Mouse (Mus musculus) hindbrain, embryonic 16.5 days (tissue): ENCODE measurements at regions not wholly inside any gene's neighbourhood (a gene's known extent, or its start where the extent isn't known, plus 50 kb on each side); places are given as distances from the start of the nearest gene placed in this dataset.
"Not testable (repeated sequence)": the region's sequence is repeated elsewhere in the genome, so short reads cannot be mapped to it uniquely, and the experiment has no call there.

Source experiments
- ATAC-seq: fragments of 200-750 bp; cut with Nextera tagmentation; 2 replicates; pipeline ENCODE4 v1.8.0; 2017; ENCODE audit warnings: moderate TSS enrichment, moderate library complexity
- H3K27ac ChIP-seq: fragments of 300-500 bp; sonication (generic); 2 replicates; pipeline ENCODE4 v1.5.1; 2014; ENCODE audit warnings: low read depth, mild to moderate bottlenecking, control low read depth, low read length, moderate library complexity
- H3K27me3 ChIP-seq: fragments of 300-500 bp; sonication (generic); replicated peaks from 2 replicates; pipeline ENCODE4 v1.6.1; 2014; ENCODE audit warnings: low read length; ENCODE audit not compliant: control insufficient read depth, insufficient read depth
- H3K36me3 ChIP-seq: fragments of 300-500 bp; sonication (generic); 2 replicates; pipeline ENCODE4 v1.6.1; 2014; ENCODE audit warnings: mild to moderate bottlenecking, low read length, moderate library complexity, mixed read lengths; ENCODE audit not compliant: control insufficient read depth, insufficient read depth
- H3K4me1 ChIP-seq: fragments of 300-500 bp; sonication (generic); 2 replicates; pipeline ENCODE4 v1.6.1; 2014; ENCODE audit warnings: low read depth, low read length; ENCODE audit not compliant: control insufficient read depth, insufficient read depth
- H3K4me2 ChIP-seq: fragments of 300-500 bp; sonication (generic); 2 replicates; pipeline ENCODE4 v1.6.1; 2014; ENCODE audit warnings: mild to moderate bottlenecking, low read length, control low read depth, moderate library complexity
- H3K4me3 ChIP-seq: fragments of 300-500 bp; sonication (generic); 2 replicates; pipeline ENCODE4 v1.5.1; 2014; ENCODE audit warnings: mild to moderate bottlenecking, low read length, control low read depth, moderate library complexity
- H3K9ac ChIP-seq: fragments of 300-500 bp; sonication (generic); 2 replicates; pipeline ENCODE4 v1.6.1; 2014; ENCODE audit warnings: low read depth, mild to moderate bottlenecking, control low read depth, low read length, moderate library complexity
- H3K9me3 ChIP-seq: fragments of 300-500 bp; sonication (generic); 2 replicates; pipeline ENCODE4 v1.6.1; 2014; ENCODE audit warnings: mild to moderate bottlenecking, low read length, moderate library complexity; ENCODE audit not compliant: control insufficient read depth
- WGBS: fragments of 180-500 bp; shearing (Covaris S2); extraction: QIAGEN DNeasy Blood & Tissue Kit; methylation state at CpG from one replicate; pipeline ENCODE4 v1.1.7; 2014; 5-methylcytosine and 5-hydroxymethylcytosine counted together

- H3K27ac ChIP-seq, result no peak overlapping the region
- 49% methylated on average over 4 of the region's 4 CpGs for WGBS
- ATAC-seq, result no peak
Observed at GRCm38 (mm10) chr5:148651736-148652135, 99.1 kb upstream of the Ubl3 start.

GRCm38 (mm10) chr5:148649573-148649972, 97.0 kb upstream of the Ubl3 start:
- not testable (repeated sequence) for H3K27me3 ChIP-seq, H3K9ac ChIP-seq, H3K9me3 ChIP-seq, H3K4me3 ChIP-seq, H3K27ac ChIP-seq, H3K36me3 ChIP-seq, H3K4me2 ChIP-seq, H3K4me1 ChIP-seq, ATAC-seq
- 97% methylated on average over 7 of the region's 7 CpGs for WGBS

More at GRCm38 (mm10) chr5:148651736-148652135, 99.1 kb upstream of the Ubl3 start:
- Histone ChIP-seq H3K9me3 (0 out of 2 replicates have a peak, but pooled peaks cover 2% of the 10 kb centered on the region), H3K36me3 (no peaks in the 10 kb centered on the region), H3K4me2 (no peak overlapping the region), H3K4me3 (no peak overlapping the region), H3K27me3 (no peaks in the 10 kb centered on the region), H3K4me1 (no peaks in the 10 kb centered on the region), H3K9ac (no peak overlapping the region)

- Histone ChIP-seq H3K4me1 (no peaks in the 10 kb centered on the region), H3K4me2 (no peak overlapping the region), H3K4me3 (no peak overlapping the region), H3K27me3 (no peaks in the 10 kb centered on the region), H3K9ac (no peak overlapping the region), H3K9me3 (no peaks in the 10 kb centered on the region), H3K36me3 (no peaks in the 10 kb centered on the region), H3K27ac (no peak overlapping the region)
- 80% methylated on average over 9 of the region's 9 CpGs for WGBS
- no peak for ATAC-seq
Observed at GRCm38 (mm10) chr5:148649123-148649522, 96.5 kb upstream of the Ubl3 start.

GRCm38 (mm10) chr5:148647644-148648043, 95.1 kb upstream of the Ubl3 start:
- no peak overlapping the region for H3K9ac ChIP-seq
- H3K4me3 ChIP-seq, result no peak overlapping the region
- WGBS, result 52% methylated on average over 2 of the region's 2 CpGs
- no peak overlapping the region for H3K4me2 ChIP-seq
- H3K27me3 ChIP-seq, result no peaks in the 10 kb centered on the region
- no peak overlapping the region for H3K27ac ChIP-seq
- no peaks in the 10 kb centered on the region for H3K36me3 ChIP-seq
- no peaks in the 10 kb centered on the region for H3K4me1 ChIP-seq
- ATAC-seq, result no peak
- no peaks in the 10 kb centered on the region for H3K9me3 ChIP-seq

- Histone ChIP-seq H3K4me1 (no peaks in the 10 kb centered on the region), H3K4me3 (no peak overlapping the region), H3K9ac (no peak overlapping the region), H3K9me3 (no peaks in the 10 kb centered on the region), H3K4me2 (no peak overlapping the region), H3K27me3 (no peaks in the 10 kb centered on the region), H3K27ac (no peak overlapping the region), H3K36me3 (no peaks in the 10 kb centered on the region)
- WGBS, result 55% methylated on average over 4 of the region's 4 CpGs
- ATAC-seq, result no peak
Observed at GRCm38 (mm10) chr5:148645772-148646171, 93.2 kb upstream of the Ubl3 start.

GRCm38 (mm10) chr5:148645191-148645681, 92.6 kb upstream of the Ubl3 start:
- no peak overlapping the region for H3K27ac ChIP-seq
- ATAC-seq, result no peak
- H3K27me3 ChIP-seq, result no peaks in the 10 kb centered on the region
- WGBS, result 81% methylated on average over 10 of the region's 10 CpGs
- no peak overlapping the region for H3K4me3 ChIP-seq
- H3K4me1 ChIP-seq, result no peaks in the 10 kb centered on the region
- no peaks in the 10 kb centered on the region for H3K9me3 ChIP-seq
- no peak overlapping the region for H3K4me2 ChIP-seq
- H3K36me3 ChIP-seq, result no peaks in the 10 kb centered on the region
- H3K9ac ChIP-seq, result no peak overlapping the region

GRCm38 (mm10) chr5:148644345-148644744, 91.8 kb upstream of the Ubl3 start:
- Histone ChIP-seq H3K4me2 (no peak overlapping the region), H3K36me3 (no peaks in the 10 kb centered on the region), H3K9me3 (no peaks in the 10 kb centered on the region), H3K27me3 (no peaks in the 10 kb centered on the region), H3K27ac (no peak overlapping the region), H3K4me3 (no peak overlapping the region), H3K9ac (no peak overlapping the region), H3K4me1 (no peaks in the 10 kb centered on the region)
- WGBS, result 94% methylated on average over 7 of the region's 7 CpGs
- no peak for ATAC-seq

GRCm38 (mm10) chr5:148641652-148642395, 89.2 kb upstream of the Ubl3 start:
- WGBS, result 42% methylated on average over 15 of the region's 15 CpGs
- no peak overlapping the region for H3K9ac ChIP-seq
- no peak overlapping the region for H3K27ac ChIP-seq
- no peaks in the 10 kb centered on the region for H3K36me3 ChIP-seq
- H3K4me2 ChIP-seq, result no peak overlapping the region
- no peaks in the 10 kb centered on the region for H3K27me3 ChIP-seq
- no peaks in the 10 kb centered on the region for H3K9me3 ChIP-seq
- no peak for ATAC-seq
- H3K4me3 ChIP-seq, result no peak overlapping the region
- no peaks in the 10 kb centered on the region for H3K4me1 ChIP-seq

- Histone ChIP-seq H3K36me3 (no peaks in the 10 kb centered on the region), H3K9ac (no peak overlapping the region; the same call in 1 of the 2 replicates), H3K27me3 (no peaks in the 10 kb centered on the region), H3K9me3 (no peaks in the 10 kb centered on the region), H3K4me2 (peak overlapping the region; percentile 27), H3K4me1 (no peaks in the 10 kb centered on the region), H3K4me3 (no peak overlapping the region), H3K27ac (no peak overlapping the region)
- peak; percentile 72 for ATAC-seq
- 40% methylated on average over 13 of the region's 14 CpGs for WGBS
Observed at GRCm38 (mm10) chr5:148640523-148640922, 87.9 kb upstream of the Ubl3 start.
